ENCODE assay signal across 9 mouse cellular contexts in the genomic region with DNA sequence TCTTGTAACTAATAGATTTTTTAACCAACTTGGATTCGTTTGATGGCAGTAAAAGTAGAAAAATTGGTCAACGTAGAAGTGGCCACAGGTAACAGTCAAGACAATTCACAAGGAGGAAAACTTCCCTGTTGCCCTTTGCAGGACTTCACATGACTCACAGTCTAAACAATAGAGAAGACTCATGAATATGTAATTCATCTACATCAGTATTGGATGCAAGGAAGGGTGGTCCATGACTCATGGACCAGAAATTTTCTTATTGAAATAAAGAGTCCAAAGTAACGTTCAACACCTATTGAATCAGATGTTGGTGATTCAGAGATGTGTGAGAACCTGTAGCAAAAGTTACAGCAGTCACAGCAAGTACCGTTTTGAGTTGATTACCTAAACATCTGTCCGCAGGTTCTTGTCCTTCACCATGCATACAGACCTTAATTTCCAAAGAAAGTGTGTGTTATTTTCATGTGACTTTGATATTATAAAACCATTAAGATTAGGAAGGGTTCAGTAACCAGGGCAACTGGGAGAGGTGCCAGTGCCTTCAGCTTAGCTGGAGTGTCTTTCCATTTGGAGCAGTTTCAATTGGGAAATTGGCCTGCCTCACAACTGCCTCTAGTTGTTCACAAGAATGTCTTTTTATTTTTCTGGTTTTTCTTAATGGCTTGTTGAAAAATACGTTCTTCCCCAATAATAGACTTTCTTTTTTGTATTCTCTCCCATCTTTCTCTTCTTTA.
DNase-seq lines count a peak whose midpoint lies in the region; ATAC-seq lines count a peak whose summit lies in the region.
"Had no signal": no experiment of that assay in that cellular context is flagged by ENCODE, and none has a peak within 500 bp of the region (broad histone marks: within the 10 kb centered on the region; RNA-seq: fewer than 3 reads in every experiment).

No protein-coding gene starts in this region.

- no peak overlapping the region for H3K9ac ChIP-seq in hindbrain, embryonic 11.5 days (ENCODE audit: low read depth, low read length)

- no peaks in the 10 kb centered on the region for H3K36me3 ChIP-seq in hindbrain, embryonic 11.5 days (ENCODE audit: control insufficient read depth, insufficient read depth, low read length)

- H3K4me3 ChIP-seq in hindbrain, embryonic 11.5 days (ENCODE audit: low read depth, low read length): no peak overlapping the region

- no peaks in the 10 kb centered on the region for H3K9me3 ChIP-seq in hindbrain, embryonic 11.5 days (ENCODE audit: control insufficient read depth, low read length)

- no peaks in the 10 kb centered on the region for H3K27me3 ChIP-seq in hindbrain, embryonic 11.5 days (ENCODE audit: control insufficient read depth, insufficient read depth, low read length)
- H3K27me3 ChIP-seq: CH12.LX had no signal

- no peaks in the 10 kb centered on the region for H3K4me1 ChIP-seq in hindbrain, embryonic 11.5 days (replicated peaks; ENCODE audit: control insufficient read depth, insufficient read depth, low read length)

- no peak for ATAC-seq in granulocyte monocyte progenitor cell, adult 5-6 weeks (replicated peaks; ENCODE audit: poor library complexity, severe bottlenecking)
- ATAC-seq in hindbrain, embryonic 11.5 days (ENCODE audit: low FRiP score): no peak

- no peak overlapping the region for H3K4me2 ChIP-seq in hindbrain, embryonic 11.5 days (replicated peaks; ENCODE audit: low read depth, low read length)

- peak; percentile 5 for DNase-seq in gastrocnemius, postnatal 10 days
- no peak for DNase-seq in gastrocnemius, adult 8-10 months (ENCODE audit: low spot score in 2 of 2)
- peak; percentile 45 for DNase-seq in R1 (ENCODE audit: low read depth, low spot score)
- DNase-seq in frontal cortex, postnatal 10 days (ENCODE audit: low spot score in 2 of 2): peak; percentile 10 to 12
- peak; percentile 7 to 10 for DNase-seq in left cerebral cortex, postnatal 36 days (ENCODE audit: low spot score in 2 of 2)
- DNase-seq in spleen, postnatal 14 days (ENCODE audit: low spot score in 2 of 2): no peak
- no peak for DNase-seq in hindbrain, embryonic 11.5 days (ENCODE audit: low spot score)

- 86% methylated on average over 6 of the region's 6 CpGs for WGBS in hindbrain, embryonic 11.5 days

- H3K27ac ChIP-seq in hindbrain, embryonic 11.5 days (ENCODE audit: low read depth, low read length): no peak overlapping the region

- intact Hi-C loops in left cerebral cortex, postnatal 36 days (cut with DNase I): no loop called here

Comparison
In these comparisons a context has a peak if more than half of its experiments do, and no peak if none do; other contexts are left out.
1. DNase-seq: peak in gastrocnemius, postnatal 10 days (single experiment), R1 (single experiment), frontal cortex, postnatal 10 days (2 of 2) and left cerebral cortex, postnatal 36 days (2 of 2); none in gastrocnemius, adult 8-10 months (0 of 2), spleen, postnatal 14 days (0 of 2) and hindbrain, embryonic 11.5 days (single experiment).